Mouse (Mus musculus) liver, adult 2 months (tissue): ENCODE measurements around the gene Bach2.

Experiments
- CTCF ChIP-seq: fragments of 200-500 bp; IDR thresholded peaks from 2 replicates; pipeline ENCODE4 v1.5.1; 2011; ENCODE audit warnings: low read depth, low read length, control low read depth
- POLR2A ChIP-seq: fragments of 200-500 bp; IDR thresholded peaks from 2 replicates; pipeline ENCODE4 v1.6.1; 2011; ENCODE audit warnings: low read length, control low read depth; ENCODE audit not compliant: insufficient read depth; ENCODE audit errors: extremely low read depth

- no peak for TF ChIP-seq POLR2A
- TF ChIP-seq CTCF, result no peak
Observed at GRCm38 (mm10) chr4:32425060-32425459, 186.5 kb downstream of the Bach2 start.
